In the genomic region with DNA sequence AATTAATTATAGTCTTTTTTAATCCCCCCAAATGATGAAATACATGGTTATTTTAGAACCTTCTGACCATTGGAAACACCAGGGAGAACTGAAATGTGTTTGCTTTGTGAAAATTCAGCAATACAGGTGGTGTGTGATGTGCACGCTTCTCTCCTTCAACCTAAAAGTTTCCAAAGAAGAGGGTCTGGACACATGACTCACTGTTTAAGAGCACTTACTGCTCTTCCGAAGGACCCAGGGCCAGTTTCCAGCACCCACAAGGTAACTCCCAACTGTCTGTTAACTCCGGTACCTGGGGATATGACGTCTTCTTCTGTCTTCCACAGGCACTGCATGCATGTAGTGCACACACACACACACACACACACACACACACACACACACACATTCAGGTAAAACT, we compare ENCODE assay signal across 19 mouse cellular contexts.
DNase-seq lines count a peak whose midpoint lies in the region; ATAC-seq lines count a peak whose summit lies in the region.
"Had no signal": no experiment of that assay in that cellular context is flagged by ENCODE, and none has a peak within 500 bp of the region (broad histone marks: within the 10 kb centered on the region; RNA-seq: fewer than 3 reads in every experiment).

No protein-coding gene starts in this region.

- H3K9ac ChIP-seq in heart, embryonic 11.5 days (ENCODE audit: low read depth, low read length): no peak overlapping the region
- H3K9ac ChIP-seq in liver, embryonic 11.5 days (ENCODE audit: low read depth, low read length): no peak overlapping the region
- H3K9ac ChIP-seq in midbrain, embryonic 11.5 days (ENCODE audit: low read length): no peak overlapping the region

- H3K4me1 ChIP-seq in heart, embryonic 11.5 days (ENCODE audit: control insufficient read depth, insufficient read depth, low read length): no peaks in the 10 kb centered on the region
- peaks cover 7% of the 10 kb centered on the region for H3K4me1 ChIP-seq in liver, embryonic 11.5 days (replicated peaks; ENCODE audit: control insufficient read depth, insufficient read depth, low read length)
- H3K4me1 ChIP-seq in midbrain, embryonic 11.5 days (ENCODE audit: control insufficient read depth, insufficient read depth, low read length): no peaks in the 10 kb centered on the region; the same call in 1 of the 2 replicates
- H3K4me1 ChIP-seq in midbrain, embryonic 10.5 days: no peaks in the 10 kb centered on the region

- no peaks in the 10 kb centered on the region for H3K9me3 ChIP-seq in heart, embryonic 11.5 days (replicated peaks; ENCODE audit: control insufficient read depth, low read length)
- H3K9me3 ChIP-seq in liver, embryonic 11.5 days (ENCODE audit: control insufficient read depth, low read length): no peaks in the 10 kb centered on the region
- no peaks in the 10 kb centered on the region for H3K9me3 ChIP-seq in midbrain, embryonic 11.5 days (ENCODE audit: control insufficient read depth, low read length)
- H3K9me3 ChIP-seq in midbrain, embryonic 10.5 days (replicated peaks): no peaks in the 10 kb centered on the region
- H3K9me3 ChIP-seq: G1E had no signal

- no peak overlapping the region for H3K4me2 ChIP-seq in heart, embryonic 11.5 days
- H3K4me2 ChIP-seq in liver, embryonic 11.5 days: no peak overlapping the region
- H3K4me2 ChIP-seq in midbrain, embryonic 11.5 days: no peak overlapping the region

- WGBS in heart, embryonic 11.5 days (ENCODE audit: insufficient replicate concordance): 86% methylated on average over 4 of the region's 4 CpGs
- 83% methylated on average over 4 of the region's 4 CpGs for WGBS in liver, embryonic 11.5 days
- 94% methylated on average over 4 of the region's 4 CpGs for WGBS in midbrain, embryonic 11.5 days
- WGBS in midbrain, embryonic 10.5 days: 99% methylated on average over 4 of the region's 4 CpGs

- ATAC-seq in heart, embryonic 11.5 days (replicated peaks; ENCODE audit: insufficient number of reproducible peaks, low FRiP score, low TSS enrichment): no peak
- no peak for ATAC-seq in liver, embryonic 11.5 days (replicated peaks; ENCODE audit: low FRiP score)
- ATAC-seq in midbrain, embryonic 11.5 days (ENCODE audit: low FRiP score): no peak
- ATAC-seq: activated CD4-positive, CD25-positive, alpha-beta regulatory T cell, adult 4 months; CD4-positive, CD25-positive, alpha-beta regulatory T cell, adult 4 months; Patski had no signal

- H3K36me3 ChIP-seq in heart, embryonic 11.5 days (ENCODE audit: control insufficient read depth, insufficient read depth, low read length): no peaks in the 10 kb centered on the region
- no peaks in the 10 kb centered on the region for H3K36me3 ChIP-seq in liver, embryonic 11.5 days (ENCODE audit: control insufficient read depth, insufficient read depth, low read length)
- H3K36me3 ChIP-seq in midbrain, embryonic 11.5 days (ENCODE audit: control insufficient read depth, insufficient read depth, low read length): no peaks in the 10 kb centered on the region
- H3K36me3 ChIP-seq in midbrain, embryonic 10.5 days: no peaks in the 10 kb centered on the region
- H3K36me3 ChIP-seq: G1E had no signal

- no peak overlapping the region for H3K4me3 ChIP-seq in heart, embryonic 11.5 days (ENCODE audit: low read depth, low read length)
- no peak overlapping the region for H3K4me3 ChIP-seq in liver, embryonic 11.5 days (ENCODE audit: low read depth, low read length)
- H3K4me3 ChIP-seq in midbrain, embryonic 11.5 days (ENCODE audit: low read depth, low read length): no peak overlapping the region
- no peak overlapping the region for H3K4me3 ChIP-seq in midbrain, embryonic 10.5 days

- no peak overlapping the region for H3K27ac ChIP-seq in heart, embryonic 11.5 days (ENCODE audit: low read depth, low read length)
- no peak overlapping the region for H3K27ac ChIP-seq in liver, embryonic 11.5 days (ENCODE audit: low read depth, low read length)
- no peak overlapping the region for H3K27ac ChIP-seq in midbrain, embryonic 11.5 days (ENCODE audit: low read depth, low read length)
- no peak overlapping the region for H3K27ac ChIP-seq in midbrain, embryonic 10.5 days (replicated peaks)

- peak; percentile 51 for DNase-seq in heart, adult 11 months
- DNase-seq in liver, embryonic 11.5 days (ENCODE audit: low spot score): peak; percentile 21
- DNase-seq in liver: no peak
- DNase-seq in midbrain, embryonic 11.5 days (ENCODE audit: low spot score, missing footprints): peak; percentile 80
- DNase-seq in midbrain, embryonic 10.5 days (ENCODE audit: low spot score): no peak
- DNase-seq: adrenal gland, adult 2 months; adrenal gland, adult 8-10 months; adrenal gland, postnatal 10 days; adrenal gland, postnatal 14 days; adrenal gland, postnatal 25 days; adrenal gland, postnatal 36 days; B cell, adult 2 months; cerebellum, adult 11 months had no signal

- no peaks in the 10 kb centered on the region for H3K27me3 ChIP-seq in heart, embryonic 11.5 days (ENCODE audit: control insufficient read depth, insufficient read depth, low read length)
- H3K27me3 ChIP-seq in liver, embryonic 11.5 days (replicated peaks; ENCODE audit: control insufficient read depth, insufficient read depth, low read length): peaks cover 6% of the 10 kb centered on the region; the same call in 1 of the 2 replicates
- no peaks in the 10 kb centered on the region for H3K27me3 ChIP-seq in midbrain, embryonic 11.5 days (ENCODE audit: control insufficient read depth, insufficient read depth, low read length)
- no peaks in the 10 kb centered on the region for H3K27me3 ChIP-seq in midbrain, embryonic 10.5 days (ENCODE audit: low read depth, poor library complexity, severe bottlenecking)
- H3K27me3 ChIP-seq: CH12.LX had no signal

Comparison
In these comparisons a context has a peak if more than half of its experiments do, and no peak if none do; other contexts are left out.
1. DNase-seq: peak in heart, adult 11 months (single experiment), liver, embryonic 11.5 days (single experiment) and midbrain, embryonic 11.5 days (single experiment); none in liver (single experiment) and midbrain, embryonic 10.5 days (single experiment).